Mouse (Mus musculus): Measurements from ENCODE around the gene Cdh7.

DNA sequence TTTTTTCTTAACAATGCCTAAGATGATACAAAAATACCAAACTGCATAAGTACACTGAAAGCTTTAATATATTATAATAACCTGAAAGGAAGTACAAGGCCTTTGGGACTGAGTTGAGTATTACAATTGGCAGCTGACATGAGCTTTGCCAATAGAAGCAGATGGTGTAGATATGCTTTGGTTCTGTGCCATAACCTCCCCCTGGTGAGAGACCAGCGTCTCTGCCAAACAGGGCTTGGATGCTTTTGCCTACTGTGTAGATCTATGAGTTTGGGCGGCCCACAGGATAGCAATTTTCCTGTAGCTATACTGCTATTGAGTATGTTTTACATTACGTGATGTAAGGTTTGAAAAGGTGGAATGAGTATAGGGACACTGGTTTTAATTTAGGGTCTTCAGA is 49.6 kb upstream of the Cdh7 start:
- no peak for TF ChIP-seq EP300 (IDR thresholded peaks at IDR 0.05; ENCODE audit: low read depth)
- no peak for TF ChIP-seq CTCF (IDR thresholded peaks at IDR 0.05; ENCODE audit: low read depth)
